Mouse (Mus musculus) monocyte, adult 2 months (primary cell): ENCODE measurements around the gene Gdpd5.

Source experiments
- DNase-seq, 2 experiments: peaks; one replicate each; pipeline ENCODE4 v3.0.0; 2022; ENCODE audit warnings: low spot score in 2 of 2, low read depth in 1 of 2

Gdpd5 gene

DNA sequence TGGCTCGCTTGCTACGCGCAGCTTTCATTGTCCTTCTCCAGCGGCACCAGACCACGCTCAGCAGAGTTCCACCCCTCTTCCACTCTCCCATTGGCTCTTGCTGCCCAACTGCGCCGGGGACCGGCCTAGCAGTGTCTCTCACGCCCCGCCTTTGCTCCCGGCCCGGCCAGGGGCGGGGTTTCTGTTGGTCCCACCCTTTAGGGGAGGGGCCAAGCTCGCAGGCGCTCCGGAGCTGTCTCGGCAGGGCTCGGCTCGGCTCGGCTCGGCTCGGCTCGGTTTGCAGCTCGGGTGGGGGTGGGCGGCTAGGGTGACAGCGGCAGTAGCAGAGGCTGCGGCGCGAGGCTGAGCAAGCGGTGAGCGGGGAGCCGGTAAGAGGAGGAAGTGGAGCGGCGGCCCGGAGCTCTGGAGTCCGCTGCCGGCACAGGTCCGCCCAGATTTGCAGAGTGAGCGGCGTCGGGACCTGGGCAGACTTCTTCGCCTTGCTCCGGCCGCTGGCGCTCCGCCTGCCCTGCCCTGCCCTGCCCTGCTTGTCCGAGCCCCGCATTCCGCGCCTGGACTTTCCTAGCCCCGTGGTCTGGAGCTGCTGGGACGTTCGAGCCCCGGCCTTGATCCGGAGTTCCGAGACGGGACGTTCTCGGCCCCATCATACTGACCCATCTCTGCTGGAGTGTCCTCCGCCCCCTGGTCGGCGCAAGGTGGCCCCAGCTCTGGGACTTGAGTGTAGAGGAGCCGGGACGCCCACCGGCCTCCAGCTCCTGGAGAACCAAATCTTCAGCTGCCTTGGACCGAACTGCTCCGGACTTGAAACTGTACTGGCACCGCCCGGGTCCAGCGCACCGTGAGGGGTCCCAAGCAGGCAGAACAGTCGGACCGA, at the start of gene Gdpd5:
Gdpd5 (plus strand) TSS at position 201 of the 874 bp plus-strand sequence.
- DNase-seq = peak; percentile 95 to 98

- DNase-seq = peak in 1 of 2 experiments; percentile 27
Observed at GRCm38 (mm10) chr7:99332774-99333480, 48.3 kb upstream of the Gdpd5 start.

GRCm38 (mm10) chr7:99340736-99341135, 40.5 kb upstream of the Gdpd5 start:
- DNase-seq = no peak

- DNase-seq = no peak
Observed at GRCm38 (mm10) chr7:99343577-99343976, 37.6 kb upstream of the Gdpd5 start.

DNA sequence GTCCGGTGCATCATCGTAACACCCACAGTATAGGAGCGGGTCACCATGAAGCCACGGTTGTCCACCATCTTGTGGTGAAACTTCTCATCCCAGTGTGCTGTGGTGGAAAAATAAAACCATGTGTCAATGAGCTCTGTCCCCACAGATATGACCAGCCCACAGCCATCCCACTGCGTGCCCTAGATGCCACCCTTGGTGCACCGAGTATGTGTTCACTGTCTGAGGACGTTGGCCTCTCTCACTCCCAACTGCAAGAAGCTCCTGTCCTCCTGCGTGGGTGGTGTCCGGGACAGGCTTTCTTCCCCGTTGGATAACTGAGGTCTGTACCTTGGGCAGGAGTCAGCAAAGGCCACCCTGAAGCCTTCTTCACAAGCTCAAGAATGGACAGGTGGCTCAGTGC, 33.9 kb upstream of the Gdpd5 start:
- no peak for DNase-seq

GRCm38 (mm10) chr7:99348883-99349282, 32.3 kb upstream of the Gdpd5 start:
- no peak for DNase-seq

DNA sequence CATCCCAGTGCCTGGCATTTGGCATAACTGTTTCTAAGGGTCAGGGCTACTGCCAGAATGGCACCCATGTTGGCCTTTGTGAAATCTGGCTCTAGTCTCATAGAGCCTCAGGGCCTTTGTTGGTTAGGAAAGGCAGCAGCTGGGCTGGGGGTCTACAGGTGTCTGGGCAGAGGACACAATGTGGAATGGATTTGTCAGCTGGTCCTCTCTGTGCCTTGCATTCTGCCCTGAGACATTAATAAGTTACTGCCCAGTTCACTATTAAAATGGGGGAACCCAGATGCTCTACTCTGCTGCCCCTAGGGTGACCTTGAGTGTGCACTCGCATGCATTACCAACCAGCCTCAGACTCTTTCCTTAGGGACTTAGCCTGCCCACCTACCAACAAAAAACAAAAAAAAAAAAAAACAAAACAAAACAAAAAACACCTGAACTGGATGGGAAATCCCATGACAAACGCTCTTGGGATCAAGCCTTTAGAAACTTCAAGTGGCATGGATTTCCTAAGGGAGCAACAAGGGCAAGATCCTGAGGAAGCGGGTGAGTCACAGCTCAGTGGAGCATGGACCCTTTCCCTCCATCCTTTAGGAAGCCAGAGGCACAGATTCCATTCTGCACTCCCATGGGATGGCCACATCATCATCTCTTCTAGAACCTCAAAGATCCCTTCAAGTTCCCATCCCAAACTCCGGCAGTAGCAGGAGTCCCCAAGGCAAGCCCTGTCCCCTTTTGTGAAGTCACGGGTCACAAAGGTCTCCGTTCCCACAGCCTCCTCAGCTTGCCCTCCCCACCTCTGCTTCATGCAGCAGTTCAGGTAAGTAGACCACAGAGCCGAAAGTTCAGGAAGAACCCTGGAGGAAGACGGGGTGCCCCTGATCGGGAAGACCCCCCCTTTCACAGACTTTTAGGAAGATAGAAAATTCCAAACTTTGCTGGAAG, 31.2 kb upstream of the Gdpd5 start:
- no peak for DNase-seq

GRCm38 (mm10) chr7:99351104-99351801, 30.0 kb upstream of the Gdpd5 start:
- DNase-seq = no peak

GRCm38 (mm10) chr7:99351802-99352517, 29.3 kb upstream of the Gdpd5 start:
- no peak for DNase-seq

GRCm38 (mm10) chr7:99352526-99353400, 28.5 kb upstream of the Gdpd5 start, which contains the start of gene Serpinh1:
TSS of gene Serpinh1 (minus strand) at chr7:99353239.
- no peak for DNase-seq

DNA sequence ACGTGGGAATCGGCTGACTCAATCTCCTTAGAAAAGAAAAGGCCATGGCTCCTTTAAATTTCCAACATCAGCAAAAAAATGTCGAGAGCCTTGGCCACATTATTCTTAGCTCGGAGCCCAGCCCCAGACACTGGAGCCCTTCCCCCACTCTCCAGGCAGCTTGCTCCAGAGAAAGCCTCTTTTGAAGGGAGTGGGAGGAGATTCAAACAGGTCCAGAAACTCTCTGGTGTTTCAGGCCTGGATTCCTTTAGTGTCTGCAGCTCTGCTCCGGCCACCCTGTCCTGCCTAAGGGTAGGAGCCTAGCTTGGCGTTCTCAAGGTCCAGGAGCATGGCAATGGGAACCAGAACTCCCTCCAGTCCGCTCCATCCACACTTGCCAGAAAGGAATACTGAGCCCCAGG, 25.5 kb upstream of the Gdpd5 start:
- no peak for DNase-seq

- DNase-seq = no peak
Observed at GRCm38 (mm10) chr7:99356244-99356930, 24.8 kb upstream of the Gdpd5 start.

DNA sequence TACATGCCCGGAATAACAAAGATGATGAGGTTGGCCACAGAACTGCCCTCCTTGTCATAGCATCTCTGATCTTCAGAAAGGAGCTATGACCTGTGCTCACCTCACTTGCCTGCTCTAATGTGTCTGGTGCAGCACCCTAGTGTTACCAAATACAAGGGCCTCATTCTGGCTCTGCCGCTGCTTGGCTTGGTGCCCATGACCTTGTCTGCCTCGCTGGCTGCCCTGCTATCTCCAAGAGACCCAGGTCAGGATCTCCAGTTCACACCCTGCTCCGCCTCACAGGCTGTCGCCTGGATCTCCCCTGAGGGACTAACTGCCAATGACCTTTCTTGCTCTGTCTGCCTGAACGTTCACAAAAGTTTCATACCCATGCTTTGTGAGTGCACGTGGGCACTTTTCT, 24.0 kb upstream of the Gdpd5 start:
- DNase-seq = no peak

GRCm38 (mm10) chr7:99358371-99358770, 22.8 kb upstream of the Gdpd5 start:
- no peak for DNase-seq

- DNase-seq = no peak
Observed at GRCm38 (mm10) chr7:99360021-99360802, 21.0 kb upstream of the Gdpd5 start.

DNA sequence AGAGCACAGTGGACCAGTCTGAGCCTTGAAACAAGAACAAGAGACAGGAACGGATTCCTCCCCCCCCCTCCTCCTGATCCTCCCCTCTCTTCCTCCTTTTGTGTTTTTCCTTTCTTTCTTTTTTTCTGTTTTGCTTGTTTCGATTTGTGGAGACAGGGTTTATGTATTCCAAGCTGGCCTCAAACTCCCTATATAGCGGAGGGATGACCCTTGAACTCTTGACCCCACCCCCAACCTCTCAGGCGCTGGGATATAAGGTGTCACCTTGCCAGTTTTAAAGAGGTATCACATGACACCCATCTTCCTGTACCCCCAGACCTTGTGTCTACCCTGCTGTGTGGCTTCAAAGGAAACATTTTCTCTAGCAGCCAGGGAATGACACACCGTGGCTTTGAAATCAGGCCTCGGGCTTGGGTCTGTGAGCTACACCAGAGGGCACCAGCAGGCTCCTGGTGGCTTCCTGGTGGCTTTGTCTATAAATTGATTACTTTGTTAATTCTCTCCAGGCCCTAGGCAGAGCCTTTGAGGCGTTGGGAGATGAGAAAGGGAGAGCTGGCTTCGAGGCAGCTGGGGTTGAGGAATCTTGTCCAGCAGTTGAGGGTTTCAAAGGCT, 20.3 kb upstream of the Gdpd5 start:
- no peak for DNase-seq

DNA sequence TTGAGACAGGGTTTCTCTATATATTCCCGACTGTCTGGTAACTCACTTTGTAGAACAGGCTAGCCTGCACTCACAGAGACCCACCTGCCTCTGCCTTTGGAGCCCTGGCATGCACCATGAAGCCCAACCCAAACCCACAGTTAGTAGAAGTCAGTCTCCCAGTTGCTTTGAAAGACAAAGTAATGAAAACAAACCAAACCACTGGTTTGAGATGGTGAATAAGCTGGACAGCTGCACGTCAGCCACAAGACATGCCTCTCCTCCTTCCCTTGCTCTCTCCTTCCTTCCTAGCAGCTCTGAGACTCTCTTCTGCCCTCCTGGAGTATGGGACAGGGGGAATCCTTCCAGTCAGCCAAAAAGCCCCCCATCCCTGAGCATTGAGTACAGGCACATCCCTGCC, 19.1 kb upstream of the Gdpd5 start:
- no peak for DNase-seq
